Mouse (Mus musculus): Measurements from ENCODE around the gene Kcnq5. TPM values are rescaled to one million over a fixed set of nuclear protein-coding genes. Genes with fewer than 3 reads are reported as not detected.
"Not testable (repeated sequence)": the region's sequence is repeated elsewhere in the genome, so short reads cannot be mapped to it uniquely, and the experiment has no call there.

Gene Kcnq5
- total RNA-seq, 2 experiments from 2014 or later: 47.7 to 61.2 TPM

DNA sequence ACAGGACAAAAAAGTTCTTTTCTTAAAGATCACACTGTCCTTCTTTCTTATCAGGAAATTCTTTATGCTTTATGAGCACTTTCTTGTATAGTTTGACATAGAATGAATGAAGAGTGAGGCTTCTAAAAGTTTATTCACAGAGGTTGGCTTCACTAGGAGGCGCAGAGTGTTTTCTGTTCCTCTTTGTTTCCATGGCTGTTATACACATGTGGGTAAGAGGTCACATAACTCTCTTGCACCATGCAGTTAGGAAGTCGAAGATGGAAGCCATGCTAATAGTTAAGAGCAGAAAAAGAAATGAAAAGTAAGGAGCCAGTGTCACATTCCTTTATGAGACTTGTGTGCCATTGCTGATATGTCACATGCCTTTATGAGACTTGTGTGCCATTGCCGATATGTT lies 105.3 kb downstream of the Kcnq5 start:
- no peak for DNase-seq (ENCODE audit: low spot score in 2 of 2)

DNA sequence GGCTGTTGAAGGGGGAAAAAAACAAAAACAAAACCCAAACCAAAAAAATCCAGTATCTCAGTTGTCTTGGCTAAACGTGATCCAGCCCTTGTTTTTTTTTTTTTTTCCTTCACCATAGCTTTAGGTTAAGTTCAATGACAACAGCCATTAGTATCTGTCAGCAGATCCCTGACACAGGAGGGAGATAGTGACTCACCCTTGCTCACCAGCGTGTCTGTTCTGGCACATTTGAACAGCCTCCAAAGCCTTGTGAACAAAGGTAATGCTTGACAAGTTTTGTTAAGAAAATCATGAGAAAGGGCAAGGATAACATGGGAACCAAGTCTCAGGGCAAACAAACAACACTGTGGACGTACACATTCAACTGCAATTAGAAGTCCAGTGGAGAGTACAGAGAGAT lies 123.2 kb downstream of the Kcnq5 start:
- DNase-seq (ENCODE audit: low spot score in 2 of 2): no peak

DNA sequence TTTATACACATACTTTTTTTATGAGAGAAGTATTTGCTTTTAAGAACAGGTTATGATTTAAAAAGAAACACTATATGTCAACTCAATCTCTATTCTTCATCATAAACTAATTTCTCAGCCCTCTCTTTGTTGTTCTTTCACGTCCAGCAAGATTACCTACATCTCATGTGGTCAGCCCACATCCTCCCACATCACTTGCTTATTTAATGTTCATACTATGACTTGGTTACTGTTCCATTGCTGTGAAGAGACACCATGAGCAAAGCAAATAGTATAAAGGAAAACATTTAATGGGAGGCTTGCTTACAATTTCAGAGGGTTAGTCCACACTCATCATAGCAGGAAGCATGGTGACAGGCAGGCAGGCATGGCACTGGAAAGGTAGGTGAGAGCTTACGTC lies 124.4 kb downstream of the Kcnq5 start:
- DNase-seq (ENCODE audit: low spot score in 2 of 2): no peak

DNA sequence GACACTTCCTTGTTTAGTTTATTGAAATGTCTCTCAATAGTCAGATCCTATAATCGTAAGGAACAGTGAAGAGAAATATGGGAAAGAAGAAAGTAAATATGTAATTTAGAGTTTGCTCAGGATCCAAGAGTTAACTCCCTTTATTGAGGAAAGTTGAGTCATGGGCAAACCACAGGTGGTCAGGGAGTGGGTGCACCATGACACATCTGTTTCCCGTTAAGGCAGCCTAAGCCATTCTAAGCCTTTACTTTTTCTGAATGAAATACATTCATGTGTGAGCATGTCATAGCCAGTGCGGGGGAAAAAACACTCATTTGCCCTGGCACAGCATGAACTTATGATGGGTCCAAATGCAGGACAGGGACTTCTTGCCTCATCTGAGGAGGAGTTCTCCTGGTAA lies 125.4 kb downstream of the Kcnq5 start:
- no peak for DNase-seq (ENCODE audit: low spot score in 2 of 2)

DNA sequence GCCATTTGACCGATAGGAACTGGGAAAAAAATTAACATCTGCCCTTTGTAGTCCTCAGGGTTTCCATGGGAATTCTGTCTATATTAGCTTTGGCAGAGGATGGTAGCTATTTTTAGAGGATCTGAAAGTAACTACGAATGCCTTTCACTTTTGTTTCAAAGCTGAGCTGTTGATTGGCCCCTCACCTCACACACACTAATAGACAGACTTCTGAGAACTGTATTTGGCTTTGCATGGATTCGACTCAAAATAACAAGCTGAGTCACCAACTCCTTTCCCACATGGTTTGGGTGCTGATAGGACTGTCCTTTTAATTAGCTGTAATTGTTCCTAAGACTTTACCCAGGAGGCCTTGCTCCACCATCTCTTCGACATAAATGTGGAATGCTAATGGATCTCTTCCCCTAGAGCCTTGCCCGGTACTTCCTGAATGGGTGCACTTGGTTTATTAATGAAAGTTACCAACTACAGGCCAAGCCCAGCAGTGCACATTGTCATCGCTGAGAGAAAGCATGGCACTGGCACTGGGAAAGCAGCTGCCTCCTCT lies 131.8 kb downstream of the Kcnq5 start:
- peak in 1 of 2 experiments; percentile 15 for DNase-seq (ENCODE audit: low spot score in 2 of 2)

DNA sequence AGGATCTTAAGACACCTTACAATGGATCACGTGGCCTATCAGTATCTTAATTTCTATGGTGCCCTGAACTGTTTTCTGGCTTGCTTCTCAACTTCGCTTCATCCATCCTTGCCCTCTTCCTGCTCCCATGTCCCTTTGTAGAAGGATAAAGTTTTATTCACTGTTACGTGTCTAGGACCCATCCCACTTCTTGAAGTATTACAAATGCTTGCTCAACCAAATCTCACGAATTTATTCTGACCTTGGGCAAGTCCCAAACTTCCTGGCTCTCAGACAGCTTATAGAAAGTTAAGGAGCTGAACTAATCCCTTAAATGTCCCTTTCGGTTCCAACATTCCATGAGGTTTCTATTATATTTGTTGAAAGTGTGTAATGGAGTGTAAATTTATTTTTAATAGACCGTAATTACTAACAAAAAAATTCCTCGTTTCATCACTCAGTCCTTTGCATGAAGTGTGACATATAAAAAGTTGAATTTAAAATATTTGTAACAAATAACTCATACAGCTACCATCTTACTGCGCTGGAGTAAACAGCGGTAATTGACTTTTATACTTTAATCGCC lies 141.6 kb downstream of the Kcnq5 start:
- DNase-seq (ENCODE audit: low spot score in 2 of 2): no peak

DNA sequence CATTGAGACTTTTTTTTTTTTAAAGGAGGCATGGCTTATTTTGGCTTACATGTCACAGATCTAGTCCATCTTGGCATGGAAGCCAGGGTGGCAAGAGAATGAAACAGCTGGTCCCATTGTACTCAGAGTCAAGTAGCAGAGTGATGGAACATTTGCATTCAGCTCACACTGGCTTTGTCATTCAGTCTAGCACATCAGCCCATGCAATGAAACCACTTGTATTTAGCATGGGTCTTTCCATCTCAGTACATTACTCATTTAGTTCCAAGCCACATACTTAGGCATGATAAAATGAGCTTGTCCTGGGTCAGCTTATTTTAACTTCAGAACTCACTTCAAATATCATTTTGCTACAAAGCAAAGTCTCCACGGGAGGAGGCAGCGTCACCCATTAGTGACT lies 156.7 kb downstream of the Kcnq5 start:
- DNase-seq (ENCODE audit: low spot score in 2 of 2): peak in 1 of 2 experiments; percentile 22

DNA sequence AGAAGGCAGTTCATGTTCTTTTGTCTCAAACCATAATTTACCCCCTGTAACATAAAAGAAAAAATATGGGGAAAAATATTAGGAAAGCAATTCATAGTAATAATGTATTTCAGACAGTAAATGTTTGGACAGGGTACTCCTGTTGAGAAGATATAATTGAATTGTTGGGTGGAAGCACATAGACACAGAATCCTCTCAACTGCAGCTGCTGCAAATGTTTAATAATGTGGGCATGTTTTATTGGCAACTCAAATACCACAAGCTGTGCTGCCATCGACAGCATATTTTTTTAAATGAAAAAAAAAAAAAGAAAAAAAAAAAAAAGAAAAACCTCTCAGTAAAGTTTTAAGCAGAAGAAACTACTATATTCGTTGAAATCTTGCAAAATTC lies 157.3 kb downstream of the Kcnq5 start:
- peak in 1 of 2 experiments; percentile 37 for DNase-seq (ENCODE audit: low spot score in 2 of 2)

DNA sequence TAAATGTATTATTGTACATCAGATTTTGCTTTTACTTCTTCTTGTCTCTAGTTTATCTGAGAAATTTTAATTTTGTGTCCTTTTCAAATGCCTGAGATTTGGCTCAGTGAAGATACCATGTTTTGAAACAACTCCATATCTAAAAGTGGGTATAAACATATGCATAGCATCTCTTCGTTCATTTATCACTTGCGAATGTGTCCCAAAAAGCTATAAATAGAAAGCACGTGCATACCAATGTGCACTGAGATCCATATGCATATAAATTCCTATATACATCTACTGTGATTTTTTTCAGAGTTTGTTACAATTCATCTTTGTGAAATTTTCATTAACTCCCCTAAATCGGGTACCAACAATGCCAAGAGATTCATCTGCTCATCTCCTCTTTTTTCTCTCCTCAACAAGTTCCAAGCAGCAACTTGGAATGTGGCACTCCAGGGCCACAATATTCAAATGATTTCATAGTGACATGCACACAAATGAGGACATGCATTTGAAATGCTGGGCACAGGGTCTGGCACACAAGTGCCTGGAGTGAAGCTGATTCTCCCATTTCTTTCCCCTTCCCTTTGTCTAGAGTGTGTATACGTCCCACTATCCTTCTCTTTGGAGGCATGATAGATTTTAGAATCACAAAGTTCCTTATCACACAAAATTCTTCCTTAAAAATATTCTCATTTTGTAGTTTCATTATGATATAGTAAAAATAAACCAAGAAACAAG lies 157.8 kb downstream of the Kcnq5 start:
- DNase-seq (ENCODE audit: low spot score in 2 of 2): no peak

DNA sequence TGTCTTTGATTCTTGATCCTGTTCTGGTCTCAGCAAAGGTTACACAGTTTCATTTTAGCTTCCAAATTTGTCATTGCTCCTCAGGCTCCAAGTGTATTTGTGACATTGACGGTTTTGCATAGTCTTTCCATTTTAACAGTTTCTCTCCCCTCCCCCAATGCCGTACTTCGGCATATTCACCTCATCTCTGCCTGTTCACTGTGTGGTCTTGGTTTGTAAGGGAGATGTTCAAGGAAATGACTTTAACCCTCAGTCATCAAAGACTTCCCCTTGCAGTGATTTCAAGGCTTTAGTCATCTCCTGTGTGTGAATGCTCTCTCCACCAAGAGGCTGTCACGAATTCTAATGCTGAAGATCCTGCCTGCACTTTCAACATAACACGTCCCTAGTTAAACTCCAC lies 181.0 kb downstream of the Kcnq5 start:
- no peak for DNase-seq (ENCODE audit: low spot score in 2 of 2)

DNA sequence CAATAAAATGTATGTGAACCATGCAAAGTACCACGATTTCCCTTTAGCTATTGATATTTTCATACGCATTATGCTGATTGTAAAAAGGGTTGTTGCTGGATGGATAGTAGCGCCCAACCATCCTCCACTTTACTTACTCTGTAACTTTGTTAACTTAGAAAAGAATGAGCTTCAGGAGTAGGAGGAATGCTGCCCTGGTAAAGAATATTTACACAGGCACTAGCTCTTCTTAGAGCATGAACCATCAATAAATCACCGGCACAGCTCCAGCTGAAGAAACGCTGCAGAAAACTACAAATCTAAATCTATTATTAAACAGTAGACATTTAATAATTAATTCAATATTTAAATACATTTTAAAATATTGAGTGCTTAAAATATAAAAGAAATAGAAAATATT lies 184.2 kb downstream of the Kcnq5 start:
- no peak for DNase-seq (ENCODE audit: low spot score in 2 of 2)

DNA sequence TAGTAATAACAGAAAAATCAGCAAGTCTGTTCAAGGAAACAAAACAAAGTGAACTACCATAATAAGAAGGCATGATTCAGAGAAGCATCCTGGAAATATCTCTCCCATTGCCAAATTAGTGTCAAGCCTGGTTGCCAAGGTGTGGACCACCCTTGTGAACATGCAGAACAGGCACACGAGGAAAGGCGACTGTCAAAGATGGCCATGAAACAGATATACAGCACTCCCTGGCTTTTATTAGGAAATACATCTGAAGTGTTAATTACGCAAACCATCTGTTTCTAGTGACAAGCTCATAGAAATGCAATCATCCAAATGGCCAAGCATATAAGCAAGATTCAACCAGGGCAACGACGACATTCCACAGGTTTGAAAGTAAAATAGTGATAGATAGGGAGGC lies 187.8 kb downstream of the Kcnq5 start:
- no peak for DNase-seq (ENCODE audit: low spot score in 2 of 2)

DNA sequence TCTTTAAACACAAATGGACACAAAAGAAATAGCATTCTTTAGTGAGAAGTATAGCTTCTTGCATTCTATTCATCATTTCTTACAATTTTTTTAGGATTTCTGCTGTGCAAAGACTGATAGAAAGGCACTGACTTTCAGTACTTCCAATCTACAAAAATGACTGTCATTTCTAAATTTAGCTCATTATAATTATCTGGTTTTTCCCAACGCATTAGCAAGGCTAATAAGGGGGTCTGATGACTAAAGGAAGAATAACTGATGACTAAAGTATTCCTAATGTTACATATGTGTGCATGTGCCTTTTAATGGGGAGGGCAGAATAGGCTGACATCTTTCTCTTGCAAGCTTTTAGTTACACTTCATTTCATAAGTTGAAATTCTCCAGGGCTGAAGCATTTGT lies 191.2 kb downstream of the Kcnq5 start:
- no peak for DNase-seq (ENCODE audit: low spot score in 2 of 2)

DNA sequence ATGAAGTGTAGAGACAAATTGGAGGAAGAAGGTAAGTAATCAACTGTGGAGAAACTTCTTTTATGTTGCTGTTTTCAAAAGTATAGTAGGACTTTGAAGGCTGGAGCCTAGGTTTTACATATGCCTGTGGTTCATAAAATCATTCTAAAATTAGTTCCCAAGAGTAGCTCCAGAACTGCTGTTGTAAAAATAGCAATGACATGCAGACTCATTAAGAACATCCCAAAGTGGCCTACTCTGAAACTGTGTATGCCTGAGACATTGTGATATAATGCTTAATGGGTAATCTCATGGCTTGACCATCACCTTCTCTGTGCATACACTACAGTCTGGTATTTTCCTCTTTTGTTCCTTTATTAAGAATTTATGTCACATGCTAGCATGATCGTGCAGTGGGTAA lies 212.4 kb downstream of the Kcnq5 start:
- DNase-seq (ENCODE audit: low spot score in 2 of 2): no peak

DNA sequence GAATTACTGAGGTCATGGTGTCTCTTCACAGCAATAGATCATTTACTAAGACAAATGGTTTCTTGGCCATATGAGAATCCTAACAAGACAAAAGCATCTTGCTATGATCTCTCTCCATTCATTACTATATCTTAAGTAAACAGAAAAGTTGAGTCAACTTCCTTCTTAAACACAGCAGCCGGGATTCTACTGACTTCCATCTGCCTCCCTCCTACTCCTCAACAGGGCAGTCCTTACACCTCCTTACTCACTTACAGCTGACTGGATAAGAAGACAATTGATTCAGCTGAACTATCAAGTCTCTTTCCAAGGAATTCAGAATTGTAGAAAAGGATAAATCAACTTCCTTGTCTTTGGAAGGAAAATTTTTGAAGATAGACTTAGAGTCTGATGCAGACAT lies 232.6 kb downstream of the Kcnq5 start:
- DNase-seq (ENCODE audit: low spot score in 2 of 2): peak in 1 of 2 experiments; percentile 30

DNA sequence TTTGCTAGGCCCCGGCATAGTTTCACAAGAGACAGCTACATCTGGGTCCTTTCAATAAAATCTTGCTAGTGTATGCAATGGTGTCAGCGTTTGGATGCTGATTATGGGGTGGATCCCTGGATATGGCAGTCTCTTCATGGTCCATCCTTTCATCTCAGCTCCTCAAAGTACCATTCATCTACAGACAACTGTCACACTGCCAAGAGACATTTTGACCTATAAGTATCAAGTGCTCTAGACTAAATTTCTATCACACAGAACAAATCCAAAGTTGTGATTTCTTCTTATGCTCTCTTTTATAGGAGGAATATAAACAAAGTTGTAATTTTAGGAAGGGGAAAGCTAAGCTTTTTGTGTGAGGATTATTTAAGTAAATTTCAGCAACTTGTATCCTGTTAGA lies 238.5 kb downstream of the Kcnq5 start:
- not testable (repeated sequence) for DNase-seq (ENCODE audit: low spot score in 2 of 2)

DNA sequence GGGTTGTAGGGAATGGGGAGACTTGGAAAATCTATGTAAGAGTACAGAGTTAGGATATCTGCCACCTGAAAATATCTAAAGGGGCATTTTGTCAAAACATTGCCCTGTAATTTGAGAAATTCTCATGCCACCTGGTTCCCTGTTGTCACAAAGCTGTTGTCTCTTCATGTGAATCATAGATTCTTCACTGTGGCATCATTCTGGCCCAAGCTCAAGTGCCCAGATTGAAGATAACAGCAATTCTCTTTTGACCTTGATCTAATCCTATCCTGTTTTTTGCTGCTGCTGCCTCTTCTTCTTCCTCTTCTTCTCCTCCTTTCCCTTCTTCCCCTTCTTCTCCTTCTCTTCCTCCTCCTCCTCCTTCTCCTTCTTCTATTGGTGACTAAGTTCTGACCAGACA lies 240.5 kb downstream of the Kcnq5 start:
- peak in 1 of 2 experiments; percentile 27 for DNase-seq (ENCODE audit: low spot score in 2 of 2)

DNA sequence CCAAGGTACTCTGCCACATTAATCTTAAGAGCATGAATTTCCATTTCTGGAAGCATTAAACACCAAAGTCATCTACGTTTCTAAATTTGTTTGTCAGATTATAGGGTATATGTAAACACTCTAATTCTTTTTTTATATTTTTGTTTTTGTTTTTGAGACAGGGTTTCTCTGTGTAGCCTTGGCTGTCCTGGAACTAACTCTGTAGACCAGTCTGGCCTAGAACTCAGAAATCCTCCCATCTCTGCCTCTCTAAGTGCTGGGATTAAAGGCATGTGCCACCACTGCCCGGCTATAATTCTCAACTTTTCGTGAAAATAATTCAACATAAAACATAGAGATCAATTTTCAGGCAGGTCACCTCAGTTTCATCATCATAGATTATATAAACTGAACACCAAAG lies 246.9 kb downstream of the Kcnq5 start:
- no peak for DNase-seq (ENCODE audit: low spot score in 2 of 2)

DNA sequence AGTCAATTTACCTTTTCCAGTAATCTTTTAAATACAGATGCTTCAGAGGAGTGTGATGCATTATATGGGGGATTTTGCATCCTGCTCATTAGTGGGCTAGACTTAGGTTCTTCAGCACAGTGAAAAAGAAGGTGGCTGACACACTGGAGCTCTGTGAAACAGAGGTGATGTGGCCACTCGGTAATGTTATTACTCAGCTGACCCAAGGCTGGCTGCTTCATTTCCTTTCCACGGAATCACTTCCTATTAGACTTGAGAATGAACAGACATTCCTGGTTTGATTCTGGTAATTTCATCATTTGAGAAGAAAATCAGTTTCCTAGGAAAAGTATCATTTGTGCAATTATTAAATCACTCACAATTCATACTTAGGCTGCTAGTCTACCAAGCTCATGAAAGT lies 249.0 kb downstream of the Kcnq5 start:
- DNase-seq (ENCODE audit: low spot score in 2 of 2): no peak

DNA sequence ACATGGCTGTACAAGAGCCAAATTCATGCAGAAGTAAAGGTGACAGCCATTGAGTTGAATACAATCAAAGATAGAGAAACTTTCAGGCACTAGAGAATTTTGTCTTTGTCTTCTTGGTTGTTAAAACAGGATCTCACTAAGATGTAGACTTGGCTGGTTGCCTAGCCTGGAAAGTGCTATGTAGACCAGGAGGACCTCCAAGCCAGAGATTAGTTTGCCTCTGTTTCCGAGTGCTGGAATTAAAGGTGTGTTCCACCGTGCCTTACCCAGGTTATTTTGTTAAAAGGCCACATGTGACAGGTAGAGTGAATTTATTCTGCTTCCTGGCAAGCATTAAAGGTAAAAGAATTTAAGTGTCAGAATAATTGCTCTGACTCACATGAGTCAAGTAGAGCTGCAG lies 271.3 kb downstream of the Kcnq5 start:
- no peak for DNase-seq (ENCODE audit: low spot score in 2 of 2)

DNA sequence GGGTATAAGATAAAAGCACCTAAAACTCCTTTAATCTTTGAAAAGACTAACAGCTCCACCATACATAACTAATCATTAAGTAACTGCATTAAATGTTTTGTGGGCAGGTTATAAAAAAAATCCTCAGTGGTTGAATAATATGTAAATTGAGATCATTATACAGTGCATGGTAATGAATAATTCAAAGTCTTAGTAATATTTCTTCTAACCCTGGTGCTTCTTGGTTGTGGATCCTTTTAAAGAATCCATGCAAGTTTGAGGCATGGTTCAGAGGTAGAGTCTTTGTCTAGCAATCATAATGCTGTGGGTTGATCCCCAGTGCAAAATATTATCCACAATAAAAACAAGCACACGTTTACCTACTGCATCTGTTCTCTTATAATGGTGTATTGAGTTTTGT lies 272.8 kb downstream of the Kcnq5 start:
- no peak for DNase-seq (ENCODE audit: low spot score in 2 of 2)

DNA sequence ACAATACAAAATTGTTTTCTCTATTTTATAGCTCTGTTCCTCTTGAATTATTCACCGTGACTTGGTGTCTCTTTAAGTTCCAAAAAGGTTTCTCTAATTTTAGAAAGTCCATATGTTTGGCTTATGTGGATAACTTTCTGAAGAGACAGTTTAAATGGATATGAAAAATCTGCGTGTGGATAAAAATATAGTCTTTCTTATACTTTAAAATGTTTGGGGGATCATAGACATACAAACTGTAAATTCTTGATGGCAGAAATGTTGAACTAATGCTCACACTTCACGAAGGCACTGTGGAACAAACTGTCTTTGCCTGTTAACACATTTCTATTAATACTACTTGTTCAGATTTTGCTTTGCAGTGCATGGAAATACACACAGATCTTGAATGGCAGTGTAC lies 277.3 kb downstream of the Kcnq5 start:
- DNase-seq (ENCODE audit: low spot score in 2 of 2): no peak

DNA sequence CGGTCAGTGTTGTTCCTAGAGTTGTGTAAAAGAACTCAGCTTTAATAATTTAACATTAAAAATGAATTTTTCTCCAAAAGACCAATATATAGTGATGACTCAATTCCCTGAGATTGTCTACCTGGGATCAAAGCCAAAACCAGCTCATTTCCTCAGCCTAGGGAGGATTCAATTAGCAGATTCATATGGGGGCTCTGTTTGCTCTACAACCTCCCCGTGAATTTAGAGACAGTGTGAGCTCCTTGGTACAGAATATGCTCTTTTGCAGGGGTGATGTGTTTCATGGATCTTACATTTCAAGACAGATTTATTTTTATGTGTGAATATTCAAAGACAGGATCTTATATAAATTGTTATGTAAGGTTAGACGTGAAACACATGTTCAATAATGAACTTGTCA lies 284.9 kb downstream of the Kcnq5 start:
- DNase-seq (ENCODE audit: low spot score in 2 of 2): peak; percentile 25 to 60
